Mouse (Mus musculus) hindbrain, embryonic 13.5 days (tissue): ENCODE data around the gene Ank3. TPM values are rescaled to one million over a fixed set of nuclear protein-coding genes. Genes with fewer than 3 reads are reported as not detected.

Experiments used
- ATAC-seq: fragments of 200-750 bp; cut with Nextera tagmentation; 2 replicates; pipeline ENCODE4 v1.8.0; 2017; ENCODE audit warnings: moderate TSS enrichment; ENCODE audit not compliant: low FRiP score
- H3K27ac ChIP-seq: fragments of 300-500 bp; sonication (generic); 2 replicates; pipeline ENCODE4 v1.5.1; 2015; ENCODE audit warnings: inconsistent platforms, mild to moderate bottlenecking, moderate library complexity
- H3K27me3 ChIP-seq: fragments of 300-500 bp; sonication (generic); 2 replicates; pipeline ENCODE4 v1.6.1; 2015; ENCODE audit warnings: mild to moderate bottlenecking, inconsistent platforms
- H3K36me3 ChIP-seq: fragments of 300-500 bp; sonication (generic); 2 replicates; pipeline ENCODE4 v1.6.1; 2015; ENCODE audit warnings: mild to moderate bottlenecking, inconsistent platforms
- H3K4me1 ChIP-seq: fragments of 300-500 bp; sonication (generic); replicated peaks from 2 replicates; pipeline ENCODE4 v1.6.1; 2015; ENCODE audit warnings: inconsistent platforms
- H3K4me2 ChIP-seq: fragments of 300-500 bp; sonication (generic); 2 replicates; pipeline ENCODE4 v1.6.1; 2015; ENCODE audit warnings: inconsistent platforms, mild to moderate bottlenecking, moderate library complexity
- H3K4me3 ChIP-seq: fragments of 300-500 bp; sonication (generic); 2 replicates; pipeline ENCODE4 v1.5.1; 2015; ENCODE audit warnings: mild to moderate bottlenecking, inconsistent platforms
- H3K9ac ChIP-seq: fragments of 300-500 bp; sonication (generic); 2 replicates; pipeline ENCODE4 v1.6.1; 2015; ENCODE audit warnings: mild to moderate bottlenecking, inconsistent platforms
- H3K9me3 ChIP-seq: fragments of 300-500 bp; sonication (generic); 2 replicates; pipeline ENCODE4 v1.6.1; 2016; ENCODE audit warnings: inconsistent platforms
- WGBS: fragments of 180-500 bp; shearing (Covaris S2); methylation state at CpG from one replicate; pipeline ENCODE4 v1.1.7; 2015; 5-methylcytosine and 5-hydroxymethylcytosine counted together
- polyA plus RNA-seq: library from polyadenylated mRNA; unstranded; fragments of >200 nt; fragmentation: Nextera tagmentation; extraction: Ambion mirVana; gene quantifications from 2 replicates; pipeline ENCODE4 v1.2.1, GENCODE M21; 2015

Ank3 gene
- polyA plus RNA-seq, 1 experiment from 2014 or later: 114 TPM

- Histone ChIP-seq H3K9ac (0 out of 2 replicates have a peak overlapping the region, but pooled peaks have one; percentile 30), H3K4me3 (no peak overlapping the region)
These were observed 195.9 kb downstream of the Ank3 start for GRCm38 (mm10) chr10:69594186-69595131.

DNA sequence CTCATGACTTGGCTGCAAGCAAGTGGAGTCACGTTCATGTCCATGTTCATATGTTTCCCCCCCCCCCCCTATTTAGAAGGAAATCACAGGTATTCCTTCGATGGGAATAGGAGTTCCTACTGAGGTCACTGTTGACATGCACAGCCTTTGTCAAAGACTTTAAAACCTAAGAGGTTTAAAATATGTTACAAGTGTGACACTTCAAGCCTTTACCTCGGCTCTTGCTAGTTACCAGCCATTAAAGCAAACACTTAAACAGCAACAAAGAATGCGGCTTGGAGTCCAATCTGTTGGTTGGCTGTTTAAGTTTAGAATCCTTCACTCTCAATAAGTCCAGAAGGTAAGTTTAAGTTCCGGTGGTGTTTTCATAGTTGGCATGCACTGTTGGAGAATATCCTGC, 196.9 kb downstream of the Ank3 start:
- H3K9me3 ChIP-seq: no peaks in the 10 kb centered on the region
- H3K27ac ChIP-seq: peak overlapping the region; percentile 76; the same call in 1 of the 2 replicates
- no peaks in the 10 kb centered on the region for H3K27me3 ChIP-seq
- WGBS: 90% methylated on average over 5 of the region's 5 CpGs
- ATAC-seq: no peak
- no peak overlapping the region for H3K4me2 ChIP-seq
- H3K9ac ChIP-seq: no peak overlapping the region
- H3K4me3 ChIP-seq: no peak overlapping the region
- peaks cover 37% of the 10 kb centered on the region for H3K4me1 ChIP-seq
- peaks cover 24% of the 10 kb centered on the region for H3K36me3 ChIP-seq

More at GRCm38 (mm10) chr10:69594186-69595131, 195.9 kb downstream of the Ank3 start:
- 42% methylated on average over 15 of the region's 15 CpGs for WGBS
- peak; percentile 88 for ATAC-seq
- Histone ChIP-seq H3K27ac (peak overlapping the region; percentile 76), H3K9me3 (no peaks in the 10 kb centered on the region), H3K36me3 (peaks cover 24% of the 10 kb centered on the region), H3K4me1 (peaks cover 35% of the 10 kb centered on the region), H3K4me2 (peak overlapping the region; percentile 41), H3K27me3 (no peaks in the 10 kb centered on the region)

DNA sequence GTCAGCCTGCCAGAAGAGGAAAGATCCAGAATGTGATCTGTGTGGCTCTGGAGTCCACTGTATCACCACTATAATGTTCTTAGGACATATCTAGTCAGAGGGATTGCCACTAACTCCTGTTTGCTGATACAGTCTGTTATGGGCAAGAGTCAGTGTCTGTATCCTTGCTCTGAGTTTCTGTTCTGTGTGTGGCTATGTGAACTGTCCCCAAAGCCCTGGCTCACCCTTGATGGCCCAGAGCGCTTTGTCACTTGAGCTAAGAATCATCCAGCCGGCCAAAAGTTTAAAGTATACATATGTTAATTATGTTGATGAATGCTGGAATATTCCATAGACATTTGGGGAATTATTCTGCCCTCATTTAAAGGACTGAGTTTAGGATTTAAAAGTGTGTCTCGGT, 202.9 kb downstream of the Ank3 start:
- WGBS: 83% methylated on average over 3 of the region's 3 CpGs
- no peak for ATAC-seq
- peaks cover 18% of the 10 kb centered on the region for H3K36me3 ChIP-seq

DNA sequence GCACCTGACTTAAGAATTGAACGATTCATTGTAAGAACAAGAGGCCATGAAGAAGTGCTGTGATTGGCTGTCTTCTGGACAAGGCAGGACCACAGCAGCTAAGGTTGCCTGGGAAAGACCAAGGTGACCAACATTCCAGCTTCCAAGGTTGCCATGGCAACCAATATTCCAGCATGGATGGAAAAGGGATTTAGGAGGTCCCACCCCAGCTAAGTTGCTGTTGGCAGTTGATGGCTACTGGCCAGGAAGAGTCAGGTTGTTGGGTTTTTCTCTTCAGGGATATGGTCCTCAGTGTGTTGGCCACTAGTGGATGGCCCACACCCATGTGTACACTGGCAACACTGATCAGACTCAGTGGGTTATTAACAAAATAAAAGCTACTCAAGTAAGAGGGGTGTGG, 204.1 kb downstream of the Ank3 start:
- Histone ChIP-seq H3K27ac (no peak overlapping the region), H3K4me2 (no peak overlapping the region), H3K27me3 (no peaks in the 10 kb centered on the region), H3K4me1 (peaks cover 42% of the 10 kb centered on the region), H3K4me3 (no peak overlapping the region), H3K36me3 (peaks cover 6% of the 10 kb centered on the region), H3K9ac (no peak overlapping the region), H3K9me3 (no peaks in the 10 kb centered on the region)
- no peak for ATAC-seq
- 81% methylated on average over 1 of the region's 1 CpGs for WGBS

More for the DNA sequence above, 202.9 kb downstream of the Ank3 start:
- Histone ChIP-seq H3K27ac (no peak overlapping the region), H3K4me1 (peaks cover 35% of the 10 kb centered on the region), H3K4me3 (no peak overlapping the region), H3K27me3 (no peaks in the 10 kb centered on the region), H3K9ac (no peak overlapping the region), H3K9me3 (no peaks in the 10 kb centered on the region), H3K4me2 (no peak overlapping the region)

DNA sequence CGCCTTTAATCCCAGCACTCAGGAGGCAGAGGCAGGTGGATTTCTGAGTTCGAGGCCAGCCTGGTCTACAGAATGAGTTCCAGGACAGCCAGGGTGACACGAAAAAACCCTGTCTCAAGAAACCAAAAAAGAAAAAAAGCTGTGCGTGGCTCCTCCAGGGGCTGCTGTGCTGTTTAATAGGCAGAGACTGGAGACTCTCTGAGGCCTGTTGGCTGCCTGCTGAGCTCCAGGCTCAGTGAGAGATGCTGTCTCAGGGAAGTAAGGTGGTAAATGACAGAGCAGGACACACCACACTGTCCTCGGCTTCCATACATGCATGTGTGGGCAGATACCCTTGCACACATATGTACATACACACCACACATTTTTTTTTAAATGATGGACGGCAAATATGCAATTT, 206.0 kb downstream of the Ank3 start:
- H3K27ac ChIP-seq: peak overlapping the region; percentile 63; the same call in 1 of the 2 replicates
- H3K9ac ChIP-seq: no peak overlapping the region
- no peak overlapping the region for H3K4me3 ChIP-seq
- no peaks in the 10 kb centered on the region for H3K27me3 ChIP-seq
- no peaks in the 10 kb centered on the region for H3K9me3 ChIP-seq
- 82% methylated on average over 6 of the region's 6 CpGs for WGBS
- no peak overlapping the region for H3K4me2 ChIP-seq
- no peak for ATAC-seq
- H3K36me3 ChIP-seq: peaks cover 5% of the 10 kb centered on the region; the same call in 1 of the 2 replicates
- H3K4me1 ChIP-seq: peaks cover 46% of the 10 kb centered on the region

DNA sequence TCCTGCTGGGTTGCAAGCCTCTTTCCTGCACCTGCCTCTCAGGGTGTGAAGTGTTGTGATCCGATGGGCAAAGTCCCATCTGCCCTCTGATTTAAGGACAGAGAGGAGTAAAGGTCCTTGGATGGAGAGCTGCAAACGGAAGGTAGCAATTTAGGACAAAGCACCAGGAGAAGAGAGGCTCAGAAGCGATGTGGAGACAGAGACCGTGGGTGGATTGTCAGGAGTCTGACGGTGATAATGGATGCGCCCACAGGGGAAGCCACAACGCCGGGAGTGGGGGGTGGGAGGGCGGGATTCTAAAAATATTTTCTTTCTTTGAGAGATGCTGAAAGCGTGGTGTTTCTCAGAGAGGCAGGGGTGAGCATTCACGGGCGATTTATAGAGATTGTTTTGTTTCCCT, 206.6 kb downstream of the Ank3 start:
- H3K9ac ChIP-seq: no peak overlapping the region
- no peak overlapping the region for H3K4me2 ChIP-seq

DNA sequence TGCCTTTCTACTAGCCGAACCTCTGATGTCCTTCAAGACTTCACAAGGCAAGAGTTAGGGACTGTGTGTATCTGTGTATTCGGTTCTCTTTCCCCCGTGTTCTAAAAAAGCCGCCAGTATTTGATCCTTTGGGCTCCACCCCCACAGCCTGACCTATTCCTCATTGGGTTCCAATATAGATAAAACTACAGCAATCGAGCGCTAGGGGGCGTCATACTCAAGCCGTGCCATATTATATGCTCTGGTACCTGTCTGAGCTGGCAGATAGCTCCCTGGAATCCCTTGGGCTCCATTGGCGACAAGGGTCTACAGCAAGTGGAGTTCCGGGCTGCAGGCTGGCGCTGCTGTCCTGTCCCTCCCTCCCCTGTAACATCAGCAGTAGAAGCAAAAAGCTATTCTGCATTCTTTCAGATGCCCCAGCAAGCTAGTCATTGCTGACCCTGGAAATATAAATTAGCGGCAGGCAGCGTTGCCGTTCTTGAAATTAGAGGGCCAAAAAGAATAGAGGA, 209.1 kb downstream of the Ank3 start:
- WGBS: 67% methylated on average over 14 of the region's 14 CpGs
- Histone ChIP-seq H3K9me3 (no peaks in the 10 kb centered on the region), H3K9ac (no peak overlapping the region), H3K4me3 (no peak overlapping the region), H3K27ac (peak overlapping the region; percentile 60), H3K27me3 (no peaks in the 10 kb centered on the region), H3K36me3 (peaks cover 5% of the 10 kb centered on the region; the same call in 1 of the 2 replicates), H3K4me2 (peak overlapping the region; percentile 21; the same call in 1 of the 2 replicates), H3K4me1 (peaks cover 49% of the 10 kb centered on the region)
- ATAC-seq: no peak

More for the DNA sequence above, 206.6 kb downstream of the Ank3 start:
- H3K4me1 ChIP-seq: peaks cover 44% of the 10 kb centered on the region
- no peak overlapping the region for H3K4me3 ChIP-seq
- H3K27me3 ChIP-seq: no peaks in the 10 kb centered on the region
- H3K9me3 ChIP-seq: no peaks in the 10 kb centered on the region
- H3K36me3 ChIP-seq: peaks cover 5% of the 10 kb centered on the region; the same call in 1 of the 2 replicates
- H3K27ac ChIP-seq: peak overlapping the region; percentile 63
- ATAC-seq: no peak
- 38% methylated on average over 12 of the region's 12 CpGs for WGBS

GRCm38 (mm10) chr10:69611314-69611713, 212.7 kb downstream of the Ank3 start:
- peaks cover 33% of the 10 kb centered on the region for H3K4me1 ChIP-seq
- H3K9me3 ChIP-seq: no peaks in the 10 kb centered on the region
- H3K4me3 ChIP-seq: no peak overlapping the region
- 77% methylated on average over 3 of the region's 3 CpGs for WGBS
- H3K27ac ChIP-seq: 0 out of 2 replicates have a peak overlapping the region, but pooled peaks have one; percentile 30
- H3K9ac ChIP-seq: no peak overlapping the region
- no peak overlapping the region for H3K4me2 ChIP-seq
- H3K27me3 ChIP-seq: no peaks in the 10 kb centered on the region
- peaks cover 5% of the 10 kb centered on the region; the same call in 1 of the 2 replicates for H3K36me3 ChIP-seq
- no peak for ATAC-seq

DNA sequence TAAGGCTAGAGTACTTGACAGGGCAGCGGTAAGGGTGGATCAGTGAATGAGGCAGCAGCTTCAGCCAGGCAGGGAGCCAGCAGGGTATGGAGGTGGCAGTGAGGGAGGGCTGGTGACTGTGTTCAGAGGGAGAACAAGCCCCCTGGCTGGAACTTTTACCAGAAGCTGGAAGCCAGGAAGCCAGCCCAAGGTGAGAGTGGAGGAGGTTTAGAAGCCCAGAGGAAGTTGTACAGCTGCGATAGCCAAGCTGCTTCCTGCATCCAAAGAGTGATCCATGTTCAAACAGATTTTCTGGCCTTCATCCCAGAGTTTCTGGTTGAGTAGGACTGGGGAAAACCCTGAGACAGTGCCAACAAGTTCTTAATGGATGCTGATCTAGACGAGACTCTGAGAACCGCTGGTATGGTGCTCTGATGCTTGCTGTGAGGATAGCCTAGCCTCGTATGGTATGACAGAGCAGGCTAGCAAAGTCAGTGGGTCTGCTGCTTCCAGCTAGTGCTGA, 213.3 kb downstream of the Ank3 start:
- peak; percentile 66 for ATAC-seq
- peaks cover 33% of the 10 kb centered on the region for H3K4me1 ChIP-seq
- H3K4me2 ChIP-seq: no peak overlapping the region
- 71% methylated on average over 5 of the region's 5 CpGs for WGBS
- H3K27me3 ChIP-seq: no peaks in the 10 kb centered on the region
- no peak overlapping the region for H3K9ac ChIP-seq
- no peak overlapping the region for H3K4me3 ChIP-seq
- H3K9me3 ChIP-seq: no peaks in the 10 kb centered on the region
- peak overlapping the region; percentile 30; the same call in 1 of the 2 replicates for H3K27ac ChIP-seq
- peaks cover 5% of the 10 kb centered on the region; the same call in 1 of the 2 replicates for H3K36me3 ChIP-seq

DNA sequence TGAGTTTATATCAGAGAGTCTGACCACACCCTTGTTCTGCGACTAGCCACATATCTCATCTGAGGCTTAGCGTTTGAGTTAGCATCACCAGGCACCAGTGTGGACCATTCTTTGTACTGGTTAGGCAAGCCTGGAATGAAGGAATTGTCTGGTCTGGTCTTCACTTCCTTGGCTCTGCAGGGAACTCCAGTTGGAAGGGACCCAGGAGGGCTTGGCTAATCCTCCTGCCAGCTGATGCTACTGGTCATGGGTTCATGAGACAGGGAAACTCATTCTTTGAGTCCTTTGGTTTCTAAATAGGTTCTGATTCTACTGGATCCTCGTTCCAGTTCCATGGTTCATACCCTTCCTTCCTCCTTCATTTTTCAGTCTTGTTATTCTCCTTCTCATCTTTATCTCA, 218.4 kb downstream of the Ank3 start:
- H3K4me3 ChIP-seq: no peak overlapping the region

DNA sequence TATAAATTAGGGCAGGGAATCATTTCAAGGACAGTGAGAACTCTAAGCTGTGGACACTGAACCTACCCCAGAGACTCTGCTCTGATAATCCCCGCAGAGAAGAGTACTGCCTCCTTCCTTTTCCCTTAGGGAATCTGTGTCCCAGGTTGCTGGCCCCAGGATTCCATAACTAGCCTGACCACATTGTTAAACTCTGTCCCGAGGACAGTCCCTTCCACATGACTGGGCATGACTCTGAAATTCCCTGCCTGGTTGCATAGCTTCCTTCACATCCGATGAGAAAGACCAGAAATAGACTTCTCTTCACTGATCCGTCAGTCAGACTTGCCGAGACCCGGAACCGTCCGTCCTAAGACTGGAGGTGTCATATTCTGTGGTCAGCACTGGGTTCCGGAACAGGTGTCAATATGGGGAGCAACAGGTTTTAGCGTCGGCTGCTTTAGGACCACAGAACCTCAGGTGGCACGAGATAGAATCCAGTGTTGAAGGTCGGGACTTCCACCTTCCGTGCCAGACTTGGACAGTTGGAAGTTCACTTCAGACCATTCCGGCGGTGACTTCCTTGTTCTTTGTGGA, 219.1 kb downstream of the Ank3 start:
- no peak for ATAC-seq
- Histone ChIP-seq H3K9me3 (no peaks in the 10 kb centered on the region), H3K36me3 (no peaks in the 10 kb centered on the region), H3K4me2 (no peak overlapping the region), H3K9ac (no peak overlapping the region), H3K4me3 (no peak overlapping the region), H3K27ac (no peak overlapping the region), H3K4me1 (peaks cover 20% of the 10 kb centered on the region; the same call in 1 of the 2 replicates), H3K27me3 (no peaks in the 10 kb centered on the region)
- WGBS: 88% methylated on average over 16 of the region's 16 CpGs

More for the DNA sequence above, 218.4 kb downstream of the Ank3 start:
- H3K9ac ChIP-seq: no peak overlapping the region
- no peaks in the 10 kb centered on the region for H3K9me3 ChIP-seq
- H3K4me1 ChIP-seq: peaks cover 23% of the 10 kb centered on the region; the same call in 1 of the 2 replicates
- no peaks in the 10 kb centered on the region for H3K27me3 ChIP-seq
- WGBS: 85% methylated on average over 3 of the region's 3 CpGs
- ATAC-seq: no peak
- H3K36me3 ChIP-seq: no peaks in the 10 kb centered on the region
- H3K4me2 ChIP-seq: no peak overlapping the region
- H3K27ac ChIP-seq: no peak overlapping the region
